Mouse (Mus musculus): Measurements from ENCODE around the gene Golph3. TPM values are rescaled to one million over a fixed set of nuclear protein-coding genes. Genes with fewer than 3 reads are reported as not detected.
A peak's percentile ranks its signal among the peaks of the same experiment; 100 is the strongest.

Gene Golph3
- total RNA-seq, 2 experiments from 2014 or later, result 81.6 to 89.8 TPM

GRCm38 (mm10) chr15:12315996-12316395 is 5.3 kb upstream of the Golph3 start:
- no peak for DNase-seq (ENCODE audit: low spot score)
- intact Hi-C loops (cut with DNase I), result no loop called here

DNA sequence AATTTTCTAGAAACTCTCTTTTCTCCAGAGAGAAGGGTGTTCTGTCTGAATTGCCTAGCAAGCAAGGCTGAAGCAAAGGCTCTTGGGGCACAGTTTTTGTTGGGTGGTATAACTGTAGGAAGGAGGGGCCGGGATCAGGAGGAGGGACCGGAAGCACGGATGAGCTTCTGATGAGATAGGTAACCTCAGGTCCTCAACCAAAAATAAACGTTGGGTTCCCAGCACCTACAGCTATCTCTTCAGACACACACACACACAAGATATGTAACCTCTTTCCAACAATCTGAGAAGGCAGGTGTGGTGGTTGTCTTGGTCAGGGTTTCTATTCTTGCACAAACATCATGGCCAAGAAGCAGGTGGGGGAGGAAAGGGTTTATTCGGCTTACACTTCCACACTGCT is 4.0 kb upstream of the Golph3 start:
- DNase-seq (ENCODE audit: low spot score), result no peak
- intact Hi-C loops (cut with DNase I), result no loop called here

- no peak for DNase-seq (ENCODE audit: low spot score)
- intact Hi-C loops (cut with DNase I), result no loop called here
Observed at GRCm38 (mm10) chr15:12318451-12318850, 2.8 kb upstream of the Golph3 start.

GRCm38 (mm10) chr15:12319889-12320288 is 1.4 kb upstream of the Golph3 start:
- no peak for DNase-seq (ENCODE audit: low spot score)
- intact Hi-C loops (cut with DNase I), result loop anchor here (5.0 kb wide), 2 partner anchors 37 to 113 kb away; partner anchors contain the start of gene Mtmr12

GRCm38 (mm10) chr15:12320441-12321090 is 684 bp upstream of the Golph3 start:
- no peak for DNase-seq (ENCODE audit: low spot score)
- intact Hi-C loops (cut with DNase I), result loop anchor here (5.0 kb wide), 2 partner anchors 37 to 113 kb away; partner anchors contain the start of gene Mtmr12

DNA sequence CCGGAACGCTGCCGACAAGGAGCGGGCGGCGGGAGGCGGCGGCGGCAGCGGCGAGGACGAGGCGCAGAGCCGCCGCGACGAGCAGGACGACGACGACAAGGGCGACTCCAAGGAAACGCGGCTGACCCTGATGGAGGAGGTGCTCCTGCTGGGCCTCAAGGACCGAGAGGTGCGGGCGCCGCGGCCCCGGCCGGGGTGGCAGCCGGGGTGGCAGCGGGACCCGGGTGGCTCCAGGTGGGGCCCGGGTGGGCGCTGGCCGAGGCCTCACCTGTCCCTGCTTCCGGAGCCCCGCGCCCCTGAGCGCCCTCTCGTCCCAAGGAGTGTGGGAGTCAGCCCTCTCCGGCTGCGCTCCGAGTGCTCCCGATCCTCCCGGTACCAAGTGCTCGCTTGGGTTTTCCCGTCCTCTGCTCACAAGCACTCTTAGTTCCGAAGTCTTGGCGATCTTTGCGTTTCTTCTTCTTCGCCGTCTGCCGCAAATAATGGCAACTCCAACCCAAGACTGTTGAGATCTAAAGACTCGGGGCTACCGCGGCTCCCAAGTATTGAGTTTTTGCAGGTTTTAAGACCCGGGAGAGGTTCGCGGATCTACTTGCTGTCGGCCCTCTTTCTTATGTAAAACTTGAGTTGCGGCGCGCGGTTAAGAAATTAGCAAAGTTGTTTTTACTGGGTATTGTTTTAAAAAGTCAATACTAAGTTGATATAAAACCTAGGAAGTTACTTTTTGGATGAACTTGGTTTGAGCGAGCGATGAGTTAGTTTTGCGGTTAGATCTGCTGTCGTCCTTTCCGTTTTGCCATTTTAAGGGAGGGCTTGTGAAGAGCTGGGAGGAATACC is 755 bp downstream of the Golph3 start, which contains the start of gene 1810049J17Rik:
Gene 1810049J17Rik (minus strand): TSS at position 112 of the 834 bp plus-strand sequence.
- intact Hi-C loops (cut with DNase I), result loop anchor here (5.0 kb wide), 2 partner anchors 35 to 115 kb away; partner anchors contain the start of gene Mtmr12
- DNase-seq (ENCODE audit: low spot score), result peak; percentile 25

- intact Hi-C loops (cut with DNase I), result loop anchor here (5.0 kb wide), 2 partner anchors 34 to 116 kb away; partner anchors contain the start of gene Mtmr12
- no peak for DNase-seq (ENCODE audit: low spot score)
Observed at GRCm38 (mm10) chr15:12322676-12323402, 1.6 kb downstream of the Golph3 start.

- intact Hi-C loops (cut with DNase I), result loop anchor here (5.0 kb wide), 2 partner anchors 33 to 117 kb away; partner anchors contain the start of gene Mtmr12
- DNase-seq (ENCODE audit: low spot score), result no peak
Observed at GRCm38 (mm10) chr15:12324326-12324725, 3.1 kb downstream of the Golph3 start.

GRCm38 (mm10) chr15:12330389-12330788 is 9.1 kb downstream of the Golph3 start:
- no peak for DNase-seq (ENCODE audit: low spot score)
- intact Hi-C loops (cut with DNase I), result no loop called here

- DNase-seq (ENCODE audit: low spot score), result no peak
- intact Hi-C loops (cut with DNase I), result no loop called here
Observed at GRCm38 (mm10) chr15:12330892-12331291, 9.6 kb downstream of the Golph3 start.

DNA sequence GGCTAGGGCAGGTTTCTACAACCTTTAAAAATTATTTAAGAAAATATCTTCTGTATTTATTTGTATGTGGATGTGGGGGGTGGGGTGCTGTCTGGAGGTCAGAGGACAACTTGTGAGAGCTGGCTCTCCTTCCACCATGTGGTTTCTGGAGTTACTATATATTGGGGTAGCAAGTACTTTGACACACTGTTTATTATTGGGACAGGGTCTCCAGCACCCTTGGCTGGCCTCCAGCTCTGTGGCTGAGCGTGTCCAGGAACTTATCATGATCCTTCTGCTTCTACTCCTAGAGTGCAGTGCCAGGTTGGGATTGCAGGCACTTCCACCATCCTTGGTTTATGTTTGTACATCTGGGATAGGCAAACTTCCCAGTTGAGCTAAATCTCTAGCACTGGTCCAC is 10.1 kb downstream of the Golph3 start:
- no peak for DNase-seq (ENCODE audit: low spot score)
- intact Hi-C loops (cut with DNase I), result no loop called here

DNA sequence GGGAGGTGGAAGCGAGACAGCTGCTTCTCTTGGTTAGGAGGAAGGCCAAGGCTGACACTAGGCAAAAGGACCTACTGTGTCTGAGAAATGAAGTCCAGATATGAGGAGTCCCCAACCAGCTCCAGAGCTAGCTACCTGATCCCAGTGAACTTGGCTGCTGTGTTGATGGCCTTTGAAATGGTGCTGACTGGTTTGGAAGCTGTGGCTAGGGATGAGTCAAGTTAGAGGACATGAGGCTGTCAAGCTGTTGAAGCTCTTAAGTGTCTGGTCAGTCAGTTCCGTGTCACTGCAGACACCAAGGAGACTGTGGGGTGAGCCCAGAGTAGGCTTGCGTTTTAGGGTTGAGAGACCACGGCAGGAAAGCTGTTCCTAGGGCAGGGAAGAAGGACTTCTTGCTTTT is 13.1 kb downstream of the Golph3 start:
- intact Hi-C loops (cut with DNase I), result no loop called here
- DNase-seq (ENCODE audit: low spot score), result no peak

DNA sequence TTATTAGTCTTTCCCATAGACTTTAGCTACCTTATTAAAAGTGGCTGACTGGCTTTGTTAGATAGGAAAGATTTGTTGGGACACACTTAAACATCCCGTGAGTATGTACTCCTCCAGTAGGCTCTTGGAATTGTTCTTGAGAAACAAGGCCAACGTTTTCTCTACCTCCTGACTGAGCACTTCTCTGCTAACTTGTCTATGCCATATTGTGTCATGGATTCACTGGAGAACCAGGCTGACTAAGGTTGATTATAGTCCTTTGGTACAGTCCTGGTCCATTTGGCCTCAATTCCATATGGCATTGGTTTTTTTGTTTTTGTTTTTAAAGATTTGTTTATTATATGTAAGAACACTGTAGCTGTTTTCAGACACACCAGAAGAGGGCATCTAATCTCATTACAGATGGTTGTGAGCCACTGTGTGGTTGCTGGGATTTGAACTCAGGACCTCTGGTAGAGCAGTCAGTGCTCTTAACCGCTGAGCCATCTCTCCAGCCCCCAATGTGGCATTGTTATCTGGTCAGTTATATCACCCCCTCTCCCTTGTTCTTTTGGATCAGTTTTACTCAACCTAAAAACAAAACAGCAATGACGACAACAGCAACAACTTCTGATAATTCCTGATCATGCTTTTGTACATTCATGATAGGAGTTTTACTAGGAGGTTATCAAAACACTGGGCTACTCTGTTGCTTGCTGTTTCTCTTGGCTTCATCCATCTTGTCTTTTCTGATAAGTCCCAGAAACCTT is 16.0 kb downstream of the Golph3 start:
- no peak for DNase-seq (ENCODE audit: low spot score)
- intact Hi-C loops (cut with DNase I), result no loop called here

DNA sequence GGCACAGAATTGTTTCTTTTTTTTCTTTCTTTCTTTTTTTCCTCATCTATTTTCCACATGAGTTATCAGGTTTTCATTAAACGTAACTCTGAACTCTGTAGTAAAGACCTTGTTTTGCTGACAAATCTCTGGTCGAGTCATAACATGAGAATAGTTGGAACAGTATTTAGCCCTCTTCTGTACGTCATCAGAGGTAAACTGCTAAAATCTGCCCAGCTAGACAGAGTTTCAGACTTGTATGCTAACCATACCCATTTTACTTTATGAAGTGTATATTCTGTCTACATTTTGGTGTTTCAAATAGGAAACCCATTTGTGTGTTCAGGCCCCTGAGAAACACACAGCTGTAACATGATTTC is 16.5 kb downstream of the Golph3 start:
- no peak for DNase-seq (ENCODE audit: low spot score)
- intact Hi-C loops (cut with DNase I), result no loop called here

DNA sequence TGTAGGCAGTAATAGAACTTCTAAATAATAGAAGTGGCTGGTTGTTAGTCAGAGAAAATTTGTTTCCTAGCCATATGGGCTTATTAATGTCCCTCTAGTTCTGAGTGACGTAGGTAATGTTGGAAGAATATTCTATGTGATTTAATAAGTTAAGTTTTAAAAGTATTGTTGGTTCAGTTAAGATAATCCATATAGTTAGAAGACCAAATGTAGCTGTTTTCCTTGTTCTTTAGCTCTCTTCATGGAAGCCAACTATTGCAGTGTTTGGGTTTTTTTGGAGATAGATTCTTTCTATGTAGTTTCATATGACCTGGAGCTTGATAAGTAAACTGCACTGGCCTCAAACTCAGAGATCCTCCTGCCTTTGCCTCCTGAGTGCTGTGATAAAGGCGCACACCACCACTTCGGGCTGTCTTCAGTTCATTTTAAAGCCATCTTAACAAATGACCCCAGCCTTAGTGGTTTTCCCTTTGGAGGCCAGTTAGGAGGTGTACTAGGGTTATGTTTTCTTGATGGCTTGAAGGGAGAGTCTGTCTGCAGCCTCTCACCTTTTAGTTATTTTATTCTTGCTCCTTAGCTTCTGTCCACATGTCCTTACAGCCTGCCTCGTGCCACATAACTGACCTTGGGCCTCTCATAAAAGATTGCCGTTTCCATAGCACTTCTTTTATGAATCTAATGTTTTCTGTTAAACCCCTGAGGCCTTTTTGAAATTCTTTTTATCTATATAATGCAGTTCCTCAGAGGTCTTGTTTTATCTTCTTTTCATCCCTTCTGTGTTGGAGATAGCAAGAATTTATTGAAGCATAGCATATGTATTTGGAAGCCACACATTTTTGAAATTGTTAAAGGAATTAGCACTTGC is 19.5 kb downstream of the Golph3 start:
- no peak for DNase-seq (ENCODE audit: low spot score)
- intact Hi-C loops (cut with DNase I), result no loop called here

- no peak for DNase-seq (ENCODE audit: low spot score)
Observed at GRCm38 (mm10) chr15:12341401-12341758, 20.1 kb downstream of the Golph3 start.

DNA sequence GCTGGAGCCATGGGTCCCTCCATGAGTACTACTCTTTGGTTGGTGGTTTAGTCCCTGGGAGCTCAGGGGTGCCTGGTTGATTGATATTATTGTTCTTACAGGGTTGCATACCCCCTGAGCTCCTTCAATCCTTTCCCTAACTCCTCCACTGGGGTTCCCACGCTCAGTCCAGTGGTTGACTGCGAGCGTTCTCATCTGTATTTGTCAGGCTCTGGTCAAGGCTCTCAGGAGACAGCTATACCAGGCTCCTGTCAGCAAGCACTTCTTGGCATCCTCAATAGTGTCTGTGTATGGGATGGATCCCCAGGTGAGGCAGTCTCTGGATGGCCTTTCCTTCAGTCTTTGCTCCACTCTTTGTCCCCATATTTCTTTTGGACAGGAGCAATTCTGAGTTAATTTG is 25.7 kb downstream of the Golph3 start:
- no peak for DNase-seq (ENCODE audit: low spot score)
- intact Hi-C loops (cut with DNase I), result no loop called here

More at GRCm38 (mm10) chr15:12341401-12341758, 20.1 kb downstream of the Golph3 start:
- intact Hi-C loops (cut with DNase I), result no loop called here

DNA sequence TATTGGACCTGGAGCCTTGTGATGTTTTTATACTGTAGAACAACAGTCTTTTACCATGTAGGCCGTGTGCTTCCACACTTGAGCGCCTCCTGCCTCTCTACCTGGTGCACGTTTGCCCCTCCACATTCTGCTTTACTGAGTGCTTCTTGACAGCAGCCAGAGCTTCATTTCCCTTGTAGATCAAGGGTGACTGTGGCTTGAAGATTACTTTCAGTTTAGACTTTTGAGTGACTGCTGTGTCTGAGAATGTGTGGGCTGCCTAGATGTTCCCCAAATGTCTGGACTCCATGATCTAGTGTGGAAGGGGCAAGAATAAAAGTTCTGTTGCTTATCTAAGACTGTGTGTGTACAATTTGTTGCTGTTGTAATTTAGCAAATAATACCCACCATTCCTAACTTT is 27.7 kb downstream of the Golph3 start:
- intact Hi-C loops (cut with DNase I), result no loop called here
- no peak for DNase-seq (ENCODE audit: low spot score)

DNA sequence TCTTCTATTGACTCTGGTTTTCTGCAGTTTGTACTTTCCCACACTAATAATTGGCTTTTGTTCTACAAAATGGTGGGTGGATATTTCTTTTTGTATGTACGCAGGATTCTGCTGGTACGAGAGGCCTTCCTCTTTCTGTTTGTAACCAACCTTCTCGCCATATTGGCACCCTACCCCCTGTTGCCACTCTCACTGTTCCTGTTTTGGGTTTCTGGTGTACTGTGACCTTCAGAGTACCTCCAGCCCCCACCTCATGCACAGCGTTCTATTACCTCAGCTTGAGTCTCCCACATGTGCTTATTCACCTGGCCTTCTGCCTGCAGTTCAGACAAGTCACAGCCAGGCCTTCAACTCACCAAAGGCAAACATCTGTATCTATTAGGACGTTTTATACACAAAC is 28.6 kb downstream of the Golph3 start:
- intact Hi-C loops (cut with DNase I), result no loop called here

More for the DNA sequence above, 28.6 kb downstream of the Golph3 start:
- no peak for DNase-seq (ENCODE audit: low spot score)

All from heart, postnatal 25 days (tissue).